Mouse (Mus musculus): ENCODE data around the gene Defb15. TPM values are rescaled to one million over a fixed set of nuclear protein-coding genes. Genes with fewer than 3 reads are reported as not detected.

Defb15 gene
- polyA plus RNA-seq, 1 experiment from 2014 or later = not detected

Other genes starting within 250 kb of the Defb15 start
- gene AY761184, start 229.1 kb downstream of the Defb15 start, polyA plus RNA-seq (2014; fragmentation: Nextera tagmentation; extraction: Ambion mirVana) = not detected in 2 replicates
- not detected in 2 replicates for gene Defa24, start 198.2 kb downstream of the Defb15 start, polyA plus RNA-seq (2014; fragmentation: Nextera tagmentation; extraction: Ambion mirVana)
- not detected in 2 replicates for gene Defb50, start 109.2 kb downstream of the Defb15 start, polyA plus RNA-seq (2014; fragmentation: Nextera tagmentation; extraction: Ambion mirVana)
- not detected in 2 replicates for gene Defb2, start 92.8 kb downstream of the Defb15 start, polyA plus RNA-seq (2014; fragmentation: Nextera tagmentation; extraction: Ambion mirVana)
- not detected in 2 replicates for gene Defb10, start 73.8 kb downstream of the Defb15 start, polyA plus RNA-seq (2014; fragmentation: Nextera tagmentation; extraction: Ambion mirVana)
- gene Defb9, start 47.3 kb downstream of the Defb15 start, polyA plus RNA-seq (2014; fragmentation: Nextera tagmentation; extraction: Ambion mirVana) = not detected in 2 replicates
- gene Defb11, start 26.3 kb downstream of the Defb15 start, polyA plus RNA-seq (2014; fragmentation: Nextera tagmentation; extraction: Ambion mirVana) = 9.5 and 13.5 TPM in 2 replicates
- not detected in 2 replicates for gene Defb35, start 5.6 kb upstream of the Defb15 start, polyA plus RNA-seq (2014; fragmentation: Nextera tagmentation; extraction: Ambion mirVana)
- gene Defb13, start 14.1 kb upstream of the Defb15 start, polyA plus RNA-seq (2014; fragmentation: Nextera tagmentation; extraction: Ambion mirVana) = not detected in 2 replicates
- not detected in 2 replicates for gene Fam90a1a, start 26.0 kb upstream of the Defb15 start, polyA plus RNA-seq (2014; fragmentation: Nextera tagmentation; extraction: Ambion mirVana)
- gene Ccdc70, start 37.1 kb upstream of the Defb15 start, polyA plus RNA-seq (2014; fragmentation: Nextera tagmentation; extraction: Ambion mirVana) = not detected in 2 replicates
- gene Atp7b, start 127.6 kb upstream of the Defb15 start, polyA plus RNA-seq (2014; fragmentation: Nextera tagmentation; extraction: Ambion mirVana) = 1.2 TPM in 2 replicates
- 16.7 and 19.1 TPM in 2 replicates for gene Alg11, start 128.0 kb upstream of the Defb15 start, polyA plus RNA-seq (2014; fragmentation: Nextera tagmentation; extraction: Ambion mirVana)
- gene Nek5, start 192.3 kb upstream of the Defb15 start, polyA plus RNA-seq (2014; fragmentation: Nextera tagmentation; extraction: Ambion mirVana) = 0.54 and 0.65 TPM in 2 replicates
- gene Nek3, start 233.7 kb upstream of the Defb15 start, polyA plus RNA-seq (2014; fragmentation: Nextera tagmentation; extraction: Ambion mirVana) = 7.5 and 7.9 TPM in 2 replicates

All from forebrain, embryonic 14.5 days (tissue).